16 mouse cellular contexts compared by ENCODE assay signal in the genomic region with DNA sequence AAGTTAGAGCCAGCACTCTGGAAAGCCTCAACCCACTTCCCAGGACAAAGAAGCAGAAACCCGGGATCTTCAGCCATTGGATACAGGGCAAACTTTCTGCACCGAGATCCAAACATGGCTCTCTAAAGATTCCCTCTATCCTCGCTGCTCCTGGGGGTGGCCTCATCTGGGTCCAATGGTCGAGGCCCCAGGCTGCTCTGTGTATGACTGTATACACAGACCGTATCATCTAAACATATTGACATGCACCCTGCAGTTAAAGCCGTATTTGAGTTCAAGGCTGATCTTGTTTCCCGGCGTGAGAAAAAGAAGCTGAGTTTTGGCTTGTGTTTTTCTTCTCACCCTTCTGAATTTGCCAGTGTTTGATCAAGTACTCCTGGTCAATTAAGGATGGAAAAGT.
"Had no signal": no experiment of that assay in that cellular context is flagged by ENCODE, and none has a peak within 500 bp of the region (broad histone marks: within the 10 kb centered on the region; RNA-seq: fewer than 3 reads in every experiment).

No protein-coding gene starts in this region.

- H3K27me3 ChIP-seq: neural tube, embryonic 13.5 days; neural tube, embryonic 15.5 days; stomach, embryonic 15.5 days had no signal

- H3K36me3 ChIP-seq: stomach, embryonic 15.5 days had no signal

- H3K4me1 ChIP-seq: neural tube, embryonic 15.5 days; stomach, embryonic 15.5 days had no signal

- H3K4me2 ChIP-seq: neural tube, embryonic 13.5 days; neural tube, embryonic 15.5 days; stomach, embryonic 15.5 days had no signal

- H3K9me3 ChIP-seq: neural tube, embryonic 13.5 days; neural tube, embryonic 15.5 days; stomach, embryonic 15.5 days had no signal

- DNase-seq: retina, postnatal 1 day; right cerebral cortex, adult 18-20 months; right cerebral cortex, postnatal 14 days; right cerebral cortex, postnatal 25 days; right cerebral cortex, postnatal 4 days; spleen, adult 18-20 months; thymus, adult 18-20 months; thymus, adult 2 months; thymus, postnatal 14 days; thymus, postnatal 25 days; thymus, postnatal 36 days; thymus, postnatal 4 days had no signal

- H3K27ac ChIP-seq: neural tube, embryonic 13.5 days; neural tube, embryonic 15.5 days; stomach, embryonic 15.5 days; stomach, postnatal 0 days had no signal

- H3K4me3 ChIP-seq: neural tube, embryonic 13.5 days; neural tube, embryonic 15.5 days; stomach, embryonic 15.5 days had no signal

- H3K9ac ChIP-seq: neural tube, embryonic 13.5 days; neural tube, embryonic 15.5 days; stomach, embryonic 15.5 days had no signal
